In the genomic region with DNA sequence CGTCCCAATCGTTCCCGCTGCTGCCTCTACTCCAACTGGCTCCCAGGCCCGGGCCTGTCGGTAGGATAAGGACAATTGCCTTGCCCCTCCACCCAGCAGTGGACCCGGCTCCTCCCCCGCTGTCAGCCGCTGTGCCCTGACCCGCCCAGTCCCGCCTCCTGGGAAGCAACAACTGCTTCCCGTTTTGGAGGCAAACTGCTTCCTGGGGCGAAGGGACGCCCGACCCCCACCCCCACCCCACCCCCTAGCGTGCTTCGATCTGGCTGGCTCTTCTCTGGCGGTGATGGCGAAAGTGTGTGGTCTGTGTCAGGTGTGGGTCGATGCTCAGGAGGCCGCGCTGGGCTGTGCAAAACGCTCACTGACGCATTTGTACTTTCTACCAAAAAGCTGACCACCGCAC, we compare ENCODE assay signal across 8 mouse cellular contexts.
DNase-seq lines count a peak whose midpoint lies in the region; ATAC-seq lines count a peak whose summit lies in the region.

No protein-coding gene starts in this region.

- H3K27ac ChIP-seq in embryonic facial prominence, embryonic 12.5 days = no peak overlapping the region
- no peak overlapping the region for H3K27ac ChIP-seq in hindbrain, embryonic 15.5 days (replicated peaks)
- no peak overlapping the region for H3K27ac ChIP-seq in liver, embryonic 16.5 days (ENCODE audit: low read length)

- H3K9ac ChIP-seq in embryonic facial prominence, embryonic 12.5 days = no peak overlapping the region
- H3K9ac ChIP-seq in hindbrain, embryonic 15.5 days = 0 out of 2 replicates have a peak overlapping the region, but pooled peaks have one; percentile 21
- H3K9ac ChIP-seq in liver, embryonic 16.5 days (ENCODE audit: low read depth, low read length) = no peak overlapping the region

- no peaks in the 10 kb centered on the region for H3K9me3 ChIP-seq in embryonic facial prominence, embryonic 12.5 days
- H3K9me3 ChIP-seq in hindbrain, embryonic 15.5 days = no peaks in the 10 kb centered on the region
- H3K9me3 ChIP-seq in liver, embryonic 16.5 days (replicated peaks; ENCODE audit: control insufficient read depth, low read length) = no peaks in the 10 kb centered on the region

- H3K27me3 ChIP-seq in embryonic facial prominence, embryonic 12.5 days = no peaks in the 10 kb centered on the region
- no peaks in the 10 kb centered on the region for H3K27me3 ChIP-seq in hindbrain, embryonic 15.5 days
- H3K27me3 ChIP-seq in liver, embryonic 16.5 days (ENCODE audit: control insufficient read depth, insufficient read depth, low read depth, low read length) = no peaks in the 10 kb centered on the region

- ATAC-seq in embryonic facial prominence, embryonic 12.5 days (ENCODE audit: insufficient number of reproducible peaks, insufficient read depth, low FRiP score, low TSS enrichment) = no peak
- ATAC-seq in hindbrain, embryonic 15.5 days (ENCODE audit: low FRiP score, low read depth) = peak; percentile 82
- ATAC-seq in liver, embryonic 16.5 days (ENCODE audit: low read depth) = no peak; the same call in 1 of the 2 replicates
- ATAC-seq in megakaryocyte-erythroid progenitor cell, adult 5-6 weeks (replicated peaks; ENCODE audit: low FRiP score, low TSS enrichment, poor library complexity, severe bottlenecking) = no peak

- peak overlapping the region; percentile 46 for H3K4me2 ChIP-seq in embryonic facial prominence, embryonic 12.5 days (replicated peaks)
- peak overlapping the region; percentile 54 for H3K4me2 ChIP-seq in hindbrain, embryonic 15.5 days
- peak overlapping the region; percentile 46 for H3K4me2 ChIP-seq in liver, embryonic 16.5 days (ENCODE audit: low read depth, low read length)

- H3K4me1 ChIP-seq in embryonic facial prominence, embryonic 12.5 days = no peaks in the 10 kb centered on the region
- H3K4me1 ChIP-seq in hindbrain, embryonic 15.5 days (replicated peaks) = no peaks in the 10 kb centered on the region
- no peaks in the 10 kb centered on the region for H3K4me1 ChIP-seq in liver, embryonic 16.5 days (ENCODE audit: control insufficient read depth, low read depth, low read length)

- H3K4me3 ChIP-seq in embryonic facial prominence, embryonic 12.5 days = peak overlapping the region; percentile 22
- H3K4me3 ChIP-seq in hindbrain, embryonic 15.5 days = peak overlapping the region; percentile 32
- peak overlapping the region; percentile 21; the same call in 1 of the 2 replicates for H3K4me3 ChIP-seq in liver, embryonic 16.5 days (ENCODE audit: low read depth, low read length)

- peak; percentile 4 for DNase-seq in thymus, postnatal 4 days
- no peak for DNase-seq in thymus, postnatal 14 days
- DNase-seq in right cerebral cortex, postnatal 4 days = peak; percentile 8
- DNase-seq in natural killer cell, adult 2 months (ENCODE audit: low spot score in 2 of 2) = no peak

- H3K36me3 ChIP-seq in embryonic facial prominence, embryonic 12.5 days = no peaks in the 10 kb centered on the region
- H3K36me3 ChIP-seq in hindbrain, embryonic 15.5 days = no peaks in the 10 kb centered on the region
- H3K36me3 ChIP-seq in liver, embryonic 16.5 days (ENCODE audit: control insufficient read depth, insufficient read depth) = no peaks in the 10 kb centered on the region

- WGBS in embryonic facial prominence, embryonic 12.5 days = 20% methylated on average over 24 of the region's 24 CpGs
- 20% methylated on average over 24 of the region's 24 CpGs for WGBS in hindbrain, embryonic 15.5 days
- WGBS in liver, embryonic 16.5 days (ENCODE audit: insufficient replicate concordance) = 19% methylated on average over 24 of the region's 24 CpGs

Comparison
In these comparisons a context has a peak if more than half of its experiments do, and no peak if none do; other contexts are left out.
1. DNase-seq: peak in thymus, postnatal 4 days (single experiment) and right cerebral cortex, postnatal 4 days (single experiment); none in thymus, postnatal 14 days (single experiment) and natural killer cell, adult 2 months (0 of 2).
2. Peak in every context shown above with its lines, with median percentiles within 50 percentile points of each other: H3K4me2 ChIP-seq and H3K4me3 ChIP-seq.